Mouse (Mus musculus) B cell, adult (primary cell): ENCODE data around the gene 1700025F22Rik. TPM values are rescaled to one million over a fixed set of nuclear protein-coding genes. Genes with fewer than 3 reads are reported as not detected.

Source experiments
- total RNA-seq: library from RNA; stranded (reverse); gene quantifications from 4 replicates; pipeline ENCODE4 v1.2.4, GENCODE M21; 2023; ENCODE audit not compliant: inconsistent age

Gene 1700025F22Rik
- not detected in 4 replicates for total RNA-seq

DNA sequence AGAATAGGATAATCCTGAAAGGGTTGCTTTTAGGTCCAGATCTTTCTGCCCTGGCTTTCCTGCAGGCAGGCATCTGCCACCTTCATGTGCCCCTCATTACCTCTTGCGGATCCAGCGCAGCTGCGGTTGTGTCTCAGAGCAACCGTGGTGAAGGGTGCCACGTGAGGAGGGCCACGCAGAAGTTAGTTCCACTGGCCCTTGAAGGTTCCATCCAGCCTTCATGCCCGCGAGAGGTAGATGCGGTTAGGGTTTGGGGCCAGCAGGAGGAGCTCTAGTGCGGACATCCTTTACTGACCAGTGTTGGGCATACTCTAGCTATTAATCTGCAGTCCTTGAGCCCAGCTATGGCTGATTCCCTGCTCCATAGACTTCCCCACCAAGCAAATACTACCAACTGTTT is at the start of gene 1700025F22Rik:
1700025F22Rik (minus strand) TSS at position 149 of the 400 bp plus-strand sequence.

DNA sequence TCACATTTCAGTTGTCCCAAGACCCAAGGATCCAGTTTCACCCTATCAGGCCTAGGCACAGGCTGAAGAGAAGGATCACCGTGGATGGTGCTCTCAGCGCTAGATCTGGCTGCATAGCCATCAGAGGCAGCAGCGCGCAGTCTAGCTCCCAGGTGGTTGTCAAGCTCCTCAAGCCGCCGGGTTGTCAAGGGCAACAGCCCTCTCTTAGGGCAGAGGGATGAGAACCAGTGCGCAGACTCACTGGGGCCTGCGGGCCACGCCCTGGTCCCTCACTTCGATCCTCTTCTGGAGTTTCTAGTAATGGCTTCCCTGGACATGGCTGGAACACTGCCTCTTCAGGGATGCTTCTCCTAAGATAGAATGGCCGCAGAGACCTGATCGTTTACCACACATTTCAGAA is 31.4 kb upstream of the 1700025F22Rik start, which contains the start of gene Ms4a13:
Ms4a13 (minus strand) TSS at position 192 of the 400 bp plus-strand sequence.

DNA sequence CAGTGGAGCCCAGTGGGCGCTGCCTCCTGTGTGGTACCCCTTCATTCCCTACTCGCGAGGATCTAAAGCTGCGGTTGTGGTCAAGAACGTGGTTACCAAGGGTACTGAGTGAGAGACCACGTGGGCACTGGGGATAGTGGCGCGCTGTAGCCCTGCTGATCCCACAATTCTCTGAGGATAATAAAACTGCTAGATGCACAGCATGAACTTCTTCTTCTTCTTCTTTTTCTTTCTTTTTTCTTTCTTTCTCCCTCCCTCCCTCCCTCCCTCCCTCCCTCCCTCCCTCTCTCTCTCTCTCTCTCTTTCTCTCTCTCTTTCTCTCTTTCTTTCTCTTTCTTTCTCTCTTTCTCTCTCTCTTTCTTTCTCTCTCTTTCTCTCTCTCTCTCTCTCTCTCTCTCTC is 34.3 kb downstream of the 1700025F22Rik start, which contains the start of gene 1700017D01Rik:
1700017D01Rik (minus strand) TSS at position 101 of the 400 bp plus-strand sequence.

Other genes starting within 250 kb of the 1700025F22Rik start
- gene Zp1, start 244.7 kb downstream of the 1700025F22Rik start, total RNA-seq, result not detected in 4 replicates
- gene Ptgdr2, start 228.2 kb downstream of the 1700025F22Rik start, total RNA-seq, result not detected in 4 replicates
- gene Ccdc86, start 216.1 kb downstream of the 1700025F22Rik start, total RNA-seq, result 42.8 to 47.7 TPM (median 43.6 TPM) in 4 replicates
- not detected in 4 replicates for gene Ms4a10, start 190.7 kb downstream of the 1700025F22Rik start, total RNA-seq
- not detected in 4 replicates for gene Ms4a15, start 172.1 kb downstream of the 1700025F22Rik start, total RNA-seq
- gene Ms4a18, start 147.3 kb downstream of the 1700025F22Rik start, total RNA-seq, result not detected in 4 replicates
- gene Ms4a8a, start 84.2 kb downstream of the 1700025F22Rik start, total RNA-seq, result 0.66 to 0.70 TPM (median 0.66 TPM) in 3 of 4 replicates, not detected in the other
- gene 1700017D01Rik, start 34.4 kb downstream of the 1700025F22Rik start, total RNA-seq, result not detected in 4 replicates
- not detected in 4 replicates for gene Ms4a13, start 31.4 kb upstream of the 1700025F22Rik start, total RNA-seq
- gene Ms4a12, start 67.1 kb upstream of the 1700025F22Rik start, total RNA-seq, result 0.29 to 1.0 TPM (median 0.43 TPM) in 4 replicates
- 698 to 773 TPM (median 771 TPM) in 4 replicates for gene Ms4a1, start 100.9 kb upstream of the 1700025F22Rik start, total RNA-seq
- gene Ms4a5, start 118.6 kb upstream of the 1700025F22Rik start, total RNA-seq, result not detected in 4 replicates
- gene Ms4a14, start 149.1 kb upstream of the 1700025F22Rik start, total RNA-seq, result 0.45 to 0.80 TPM (median 0.62 TPM) in 4 replicates
- 1.4 to 3.6 TPM (median 1.9 TPM) in 4 replicates for gene Ms4a7, start 170.8 kb upstream of the 1700025F22Rik start, total RNA-seq
- 1.7 to 3.0 TPM (median 2.1 TPM) in 4 replicates for gene Ms4a4a, start 210.2 kb upstream of the 1700025F22Rik start, total RNA-seq
- gene Ms4a4c, start 239.4 kb upstream of the 1700025F22Rik start, total RNA-seq, result 171 to 202 TPM (median 193 TPM) in 4 replicates